Mouse (Mus musculus) kidney, postnatal 10 days (tissue): ENCODE results near the gene Zwint.

Experiments used
- DNase-seq: peaks from one replicate; pipeline ENCODE4 v3.0.0; 2021; ENCODE audit warnings: mixed read lengths

Zwint gene

GRCm38 (mm10) chr10:72654270-72655016, at the start of gene Zwint:
Gene Zwint (plus strand): TSS chr10:72654845.
- peak; percentile 97 for DNase-seq

DNA sequence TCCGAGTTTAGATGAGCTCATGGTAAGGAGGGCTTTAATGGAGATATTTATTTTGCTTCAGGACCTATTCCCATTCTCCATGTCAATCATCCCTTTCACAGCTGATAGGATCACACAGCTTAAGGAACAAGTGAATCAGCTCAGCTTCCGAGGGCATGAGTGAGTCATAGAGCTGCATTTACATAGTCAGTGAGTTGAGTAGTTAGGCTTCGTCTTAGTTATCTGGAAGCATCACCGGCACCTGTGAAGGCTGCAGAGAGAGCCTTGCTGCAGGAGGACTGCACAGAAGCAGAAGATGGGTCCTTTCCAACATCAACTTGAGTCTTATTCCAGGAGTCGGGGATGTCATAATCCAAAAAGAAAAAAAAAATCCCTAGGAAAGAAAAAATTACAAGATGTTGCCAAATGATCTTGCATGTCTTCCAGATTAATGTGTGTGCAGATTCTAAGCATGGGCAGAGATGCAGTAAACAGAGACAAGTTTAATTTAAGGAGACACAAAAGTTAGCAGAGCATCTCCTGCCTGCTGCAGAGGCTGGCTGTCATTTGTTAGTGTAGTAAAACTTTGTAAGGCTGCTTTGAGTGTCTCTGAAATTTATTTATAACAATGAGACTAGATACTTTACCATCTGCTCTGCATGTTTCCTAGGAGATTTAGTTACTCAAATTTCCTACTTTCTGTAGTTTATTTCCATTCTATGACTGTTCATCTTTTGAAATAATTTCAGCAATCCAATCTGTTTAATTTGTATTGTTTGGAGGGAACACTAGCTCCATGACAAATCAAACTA, 41.3 kb upstream of the Zwint start:
- no peak for DNase-seq

- no peak for DNase-seq
These were observed 38.5 kb upstream of the Zwint start for GRCm38 (mm10) chr10:72616153-72616552.

DNA sequence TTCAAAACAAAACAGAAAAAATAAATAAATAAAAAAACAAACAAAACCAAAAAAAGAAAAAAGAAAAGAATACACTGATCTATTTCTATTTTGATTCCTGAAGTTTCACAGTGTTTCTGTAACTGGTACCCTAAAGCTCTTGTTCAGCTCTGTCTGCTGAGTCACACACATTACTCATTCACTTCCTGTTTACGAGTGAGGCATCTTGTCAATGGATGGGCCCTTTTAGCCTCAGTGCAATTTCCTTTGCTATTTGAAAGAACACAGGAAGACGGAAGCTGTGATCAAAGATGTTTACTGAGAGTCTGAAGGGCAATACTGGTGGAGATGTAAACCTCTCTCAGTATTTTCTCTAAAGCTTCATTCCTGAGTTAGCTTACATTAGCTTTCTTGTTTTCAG, 34.1 kb upstream of the Zwint start:
- DNase-seq: no peak

DNA sequence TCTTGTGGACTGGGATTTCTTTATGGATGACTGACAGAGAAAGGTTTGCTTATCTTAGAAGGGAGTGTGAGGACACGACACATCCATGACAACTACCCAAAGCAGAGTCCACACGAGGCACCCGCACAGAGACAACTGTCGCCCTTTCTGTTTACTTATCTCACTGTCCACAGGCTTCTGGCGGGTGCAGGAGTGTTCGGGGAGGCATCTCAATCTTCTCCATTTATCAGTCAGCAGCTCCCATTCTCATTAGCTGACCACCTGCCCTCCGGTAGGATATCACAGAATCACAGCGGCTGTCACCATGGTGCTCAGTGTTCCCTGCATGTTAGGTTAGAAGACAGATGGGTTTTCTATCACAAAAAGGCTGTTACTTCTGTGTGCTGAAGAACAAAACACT, 31.1 kb upstream of the Zwint start:
- DNase-seq: no peak

GRCm38 (mm10) chr10:72634125-72634524, 20.5 kb upstream of the Zwint start:
- DNase-seq: no peak

- DNase-seq: no peak
These were observed 3.8 kb upstream of the Zwint start for GRCm38 (mm10) chr10:72650867-72651266.

DNA sequence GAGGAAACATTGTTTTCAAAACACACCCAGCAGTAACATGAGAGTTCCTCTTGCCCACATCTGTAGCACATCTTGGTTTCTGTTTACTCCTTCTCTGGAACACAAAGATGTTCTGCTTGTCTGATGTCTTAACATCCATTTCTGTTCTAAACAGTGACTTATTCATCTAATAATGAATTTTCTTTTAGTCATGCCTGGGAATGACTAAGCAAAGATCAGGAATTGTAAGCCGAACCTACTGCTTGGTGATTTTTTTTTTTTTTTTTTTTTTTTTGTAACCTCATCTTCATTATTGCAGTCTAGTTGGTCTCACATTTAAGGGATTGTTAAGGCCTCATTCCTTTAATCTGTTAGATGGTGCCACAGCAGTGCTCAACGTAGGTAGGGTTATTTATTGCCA, 848 bp upstream of the Zwint start:
- DNase-seq: no peak

- DNase-seq: peak; percentile 26
These were observed 418 bp downstream of the Zwint start for GRCm38 (mm10) chr10:72655017-72655509.

DNA sequence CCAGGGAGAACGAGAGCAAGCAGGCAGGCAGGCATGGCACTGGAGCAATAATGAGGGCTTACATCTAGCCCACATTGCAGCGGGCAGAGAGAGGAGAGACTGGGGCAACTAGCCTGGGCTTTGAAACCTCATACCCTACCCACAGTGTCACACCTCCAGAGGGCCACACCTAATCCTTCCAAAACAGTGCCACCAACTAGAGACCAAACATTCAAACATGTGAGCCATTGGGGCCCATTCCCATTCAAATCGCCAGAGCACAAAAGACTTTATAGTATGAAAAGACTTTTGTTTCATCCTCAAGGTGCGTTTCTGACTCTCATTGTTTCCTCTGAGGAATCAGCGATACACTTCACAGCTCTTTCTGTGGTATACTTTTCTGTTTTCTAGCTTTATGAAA, 4.6 kb downstream of the Zwint start:
- DNase-seq: no peak

DNA sequence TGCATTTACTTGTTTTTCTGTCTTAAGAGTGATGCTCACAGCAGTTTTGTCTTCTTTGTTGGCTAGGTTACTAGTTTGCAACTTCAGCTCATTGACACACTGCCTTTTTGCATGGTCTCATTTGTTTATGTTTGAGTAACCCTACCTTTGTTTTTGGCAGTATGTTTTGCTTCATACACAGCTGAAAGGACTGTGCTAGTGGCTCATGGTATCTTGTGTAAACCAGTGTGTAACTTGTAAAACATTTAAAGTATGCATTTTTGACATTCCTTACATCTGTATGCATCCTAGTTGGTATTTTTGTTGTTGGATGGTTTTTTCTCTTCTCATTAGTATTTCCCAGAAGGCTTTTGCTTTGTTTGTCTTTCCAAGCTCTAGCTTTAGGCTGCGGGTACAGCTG, 5.7 kb downstream of the Zwint start:
- no peak for DNase-seq

DNA sequence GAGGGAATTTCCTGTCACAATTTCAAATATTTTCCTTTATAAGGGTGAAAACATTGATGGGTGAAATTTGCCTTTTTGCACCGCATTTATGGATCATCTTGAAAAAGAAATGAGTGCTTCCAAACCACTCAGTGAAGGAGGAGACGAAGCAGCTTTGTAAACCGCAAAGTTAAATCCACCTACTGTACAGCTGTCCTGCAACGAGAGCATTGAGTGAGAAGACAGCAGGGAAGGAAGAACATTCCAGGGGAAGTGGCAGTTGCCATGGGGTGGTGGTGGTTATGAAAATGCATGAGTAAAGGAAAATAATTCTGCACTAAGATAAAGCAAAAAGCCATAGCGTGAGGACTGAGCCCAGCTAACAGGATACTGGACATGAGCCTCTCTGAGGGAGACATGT, 13.2 kb downstream of the Zwint start:
- no peak for DNase-seq

DNA sequence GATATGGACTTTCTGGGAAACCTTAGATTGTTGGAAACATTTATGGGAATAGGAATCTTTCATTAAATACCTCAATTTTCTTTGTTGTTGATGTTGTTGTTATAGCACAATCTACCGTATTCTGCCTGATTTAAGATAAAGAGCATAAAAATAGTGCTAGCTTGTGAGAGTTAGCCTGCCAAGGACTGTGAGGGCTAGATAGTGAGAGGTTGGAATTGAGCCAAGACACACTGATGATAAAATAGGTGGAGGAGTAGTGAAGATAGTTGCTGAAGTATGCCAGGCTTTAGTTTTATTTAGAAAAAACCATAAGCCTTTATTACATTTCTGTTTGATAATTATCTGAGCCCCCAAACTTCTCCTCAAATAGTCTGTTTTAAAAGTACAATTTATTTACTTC, 14.4 kb downstream of the Zwint start:
- DNase-seq: no peak

DNA sequence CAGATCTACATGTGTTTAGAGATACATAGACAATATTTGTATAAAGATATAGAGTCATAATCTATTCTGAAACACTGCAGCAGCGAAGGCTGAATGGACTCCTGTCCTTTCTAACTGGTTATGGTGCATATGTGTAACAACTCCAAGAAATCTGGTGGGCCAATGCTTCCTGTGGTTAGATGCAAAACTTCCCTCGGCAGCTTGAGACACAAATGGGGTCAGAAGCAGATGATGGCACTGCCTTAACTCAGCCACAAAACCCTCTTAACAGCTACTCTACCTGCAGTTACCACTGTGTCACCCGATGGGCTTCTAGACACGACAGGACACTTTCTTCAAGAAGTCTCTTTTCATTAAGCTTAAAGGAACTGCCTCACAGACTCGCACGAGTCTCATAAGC, 21.3 kb downstream of the Zwint start:
- DNase-seq: no peak

DNA sequence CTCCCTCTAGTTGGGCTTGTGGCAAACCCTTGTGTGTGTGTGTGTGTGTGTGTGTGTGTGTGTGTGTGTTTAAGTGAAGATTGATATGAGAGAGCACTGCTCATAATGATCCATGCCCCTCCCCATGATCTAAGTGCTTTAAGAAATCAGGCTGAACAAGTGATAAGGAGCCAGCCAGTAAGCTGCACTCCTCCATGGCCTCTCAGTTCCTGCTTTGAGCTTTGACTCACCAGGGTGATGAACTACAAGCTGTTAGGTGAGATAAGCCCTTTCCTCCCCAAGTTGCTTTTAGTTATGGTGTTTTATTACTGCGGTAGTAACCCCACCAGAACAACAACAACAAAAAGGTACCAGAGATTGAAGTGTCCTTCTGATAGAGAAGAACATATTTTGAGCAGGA, 21.9 kb downstream of the Zwint start:
- no peak for DNase-seq

DNA sequence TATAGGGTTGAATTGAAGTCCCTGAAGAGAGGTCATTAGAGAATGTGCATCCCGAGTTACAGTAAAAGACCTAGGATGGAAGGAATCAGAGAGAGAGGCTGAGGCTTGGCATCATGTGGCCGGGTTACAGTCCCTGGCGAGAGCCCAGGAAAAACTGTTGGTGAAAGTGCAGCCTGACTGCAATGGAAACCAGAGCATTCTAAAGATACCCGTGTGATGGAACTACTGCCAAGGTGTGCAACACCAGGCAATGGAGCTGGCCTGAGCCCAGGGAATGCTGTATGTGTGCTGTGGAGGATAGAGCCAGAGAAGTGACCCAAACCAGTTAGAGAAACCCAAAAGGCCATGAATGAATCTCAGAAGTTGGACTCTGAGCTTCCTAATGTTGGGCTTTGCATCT, 24.4 kb downstream of the Zwint start:
- DNase-seq: no peak

GRCm38 (mm10) chr10:72701092-72701491, 46.4 kb downstream of the Zwint start:
- no peak for DNase-seq

GRCm38 (mm10) chr10:72713754-72714153, 59.1 kb downstream of the Zwint start:
- DNase-seq: no peak
